Mouse (Mus musculus): ENCODE measurements around the gene Syt1.

DNA sequence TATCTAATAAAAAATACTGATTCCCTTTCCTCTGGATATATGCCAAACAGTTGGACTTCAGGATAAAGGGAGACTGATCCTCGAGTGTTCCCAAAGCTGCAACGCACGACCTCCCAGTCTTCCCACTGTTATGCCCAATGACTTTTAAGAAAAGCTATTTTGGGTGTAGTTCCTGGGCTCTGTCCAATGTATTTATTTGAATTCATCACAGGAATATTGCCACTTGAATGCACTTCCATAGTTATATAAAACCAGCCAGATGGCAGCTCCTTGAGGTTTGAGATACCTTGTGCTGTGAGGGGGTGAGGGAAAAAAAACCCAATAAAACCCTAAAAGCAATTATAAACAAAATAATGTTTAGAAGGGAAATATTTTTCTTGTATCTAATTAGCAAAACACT lies 285.9 kb downstream of the Syt1 start:
- TF ChIP-seq CTCF (IDR thresholded peaks at IDR 0.05; ENCODE audit: borderline replicate concordance, extremely low read depth, insufficient read depth, insufficient read length) (no peak), POLR2A (IDR thresholded peaks at IDR 0.05; ENCODE audit: borderline replicate concordance, extremely low read depth, insufficient read depth, insufficient read length, poor library complexity, severe bottlenecking) (no peak)
